Mouse (Mus musculus) myocyte (in vitro differentiated cells): ENCODE data around the gene Eif2ak4.

Experiments used
- E2F4 ChIP-seq: IDR thresholded peaks from one replicate; pipeline ENCODE4 v1.6.1; 2011; ENCODE audit warnings: mild to moderate bottlenecking, control low read depth, moderate library complexity; ENCODE audit not compliant: insufficient read depth
- MAX ChIP-seq: IDR thresholded peaks from one replicate; pipeline ENCODE4 v1.6.1; 2011; ENCODE audit warnings: low read depth, mild to moderate bottlenecking, control low read depth
- MYOD1 ChIP-seq, 3 experiments: IDR thresholded peaks; one replicate each; pipeline ENCODE4 v1.6.1; 2011; ENCODE audit warnings: control low read depth in 2 of 3, low read depth in 2 of 3, mild to moderate bottlenecking in 2 of 3, moderate library complexity in 1 of 3; ENCODE audit not compliant: insufficient read length in 2 of 3, control insufficient read depth in 1 of 3
- MYOG ChIP-seq, 3 experiments: IDR thresholded peaks; one replicate each; pipeline ENCODE4 v1.6.1; 2011; ENCODE audit warnings: control low read depth in 2 of 3, low read depth in 2 of 3, mild to moderate bottlenecking in 2 of 3; ENCODE audit not compliant: insufficient read length in 2 of 3, control insufficient read depth in 1 of 3, insufficient read depth in 1 of 3
- POLR2A ChIP-seq: IDR thresholded peaks from one replicate; pipeline ENCODE4 v1.6.1; 2011; ENCODE audit warnings: low read depth, mild to moderate bottlenecking, control low read depth, moderate library complexity; ENCODE audit not compliant: insufficient read length
- REST ChIP-seq: IDR thresholded peaks from one replicate; pipeline ENCODE4 v1.6.1; 2011; ENCODE audit warnings: mild to moderate bottlenecking, control low read depth, moderate library complexity; ENCODE audit not compliant: insufficient read depth, insufficient read length
- SRF ChIP-seq: IDR thresholded peaks from one replicate; pipeline ENCODE4 v1.6.1; 2011; ENCODE audit warnings: low read depth; ENCODE audit not compliant: control insufficient read depth, insufficient read length
- TCF12 ChIP-seq: IDR thresholded peaks from one replicate; pipeline ENCODE4 v1.6.1; 2011; ENCODE audit warnings: mild to moderate bottlenecking, control low read depth; ENCODE audit not compliant: poor library complexity, insufficient read depth, severe bottlenecking
- USF1 ChIP-seq: IDR thresholded peaks from one replicate; pipeline ENCODE4 v1.6.1; 2011; ENCODE audit warnings: low read depth, mild to moderate bottlenecking, control low read depth, moderate library complexity

GRCm38 (mm10) chr2:118465894-118466293 is 77.5 kb downstream of the Eif2ak4 start:
- TF ChIP-seq E2F4 (no peak), POLR2A (no peak), SRF (no peak), USF1 (no peak), MYOD1 (IDR thresholded peaks at IDR 0.05; ENCODE audit: control insufficient read depth in 1 of 3, insufficient read length in 2 of 3, low read depth in 2 of 3) (no peak), MAX (no peak), REST (no peak), TCF12 (no peak), MYOG (IDR thresholded peaks at IDR 0.05; ENCODE audit: control insufficient read depth in 1 of 3, insufficient read depth in 1 of 3, insufficient read length in 2 of 3, low read depth in 2 of 3) (no peak)
